Mouse (Mus musculus) small intestine, adult 2 months (tissue): Measurements from ENCODE around the gene Ruvbl1. TPM values are rescaled to one million over a fixed set of nuclear protein-coding genes. Genes with fewer than 3 reads are reported as not detected.

Source experiments
- H3K27ac ChIP-seq: fragments of 200-500 bp; 2 replicates; pipeline ENCODE4 v1.5.1; 2012; ENCODE audit warnings: low read depth, low read length, control low read depth, inconsistent platforms; ENCODE audit not compliant: insufficient read depth
- H3K27me3 ChIP-seq: fragments of 200-500 bp; 2 replicates; pipeline ENCODE4 v1.6.1; 2012; ENCODE audit warnings: mild to moderate bottlenecking, moderate library complexity, low read length, inconsistent platforms; ENCODE audit not compliant: control insufficient read depth, insufficient read depth
- H3K36me3 ChIP-seq: fragments of 200-500 bp; 2 replicates; pipeline ENCODE4 v1.6.1; 2012; ENCODE audit warnings: mild to moderate bottlenecking, low read length, control low read depth, inconsistent platforms; ENCODE audit not compliant: control insufficient read depth, insufficient read depth
- H3K4me1 ChIP-seq: fragments of 200-500 bp; 2 replicates; pipeline ENCODE4 v1.6.1; 2012; ENCODE audit warnings: low read length, inconsistent platforms, mixed read lengths; ENCODE audit not compliant: control insufficient read depth, insufficient read depth, insufficient read length
- H3K4me3 ChIP-seq: fragments of 200-500 bp; 2 replicates; pipeline ENCODE4 v1.5.1; 2012; ENCODE audit warnings: low read depth, mild to moderate bottlenecking, control low read depth, inconsistent platforms, low read length, moderate library complexity
- CTCF ChIP-seq: fragments of 200-500 bp; IDR thresholded peaks from 2 replicates; pipeline ENCODE4 v1.5.1; 2012; ENCODE audit warnings: low read depth, mild to moderate bottlenecking, control low read depth, inconsistent platforms, low read length, moderate library complexity, mixed read lengths; ENCODE audit not compliant: insufficient replicate concordance, insufficient read length; ENCODE audit errors: extremely low read depth
- POLR2A ChIP-seq: fragments of 200-500 bp; IDR thresholded peaks from 2 replicates; pipeline ENCODE4 v1.6.1; 2012; ENCODE audit warnings: low read depth, mild to moderate bottlenecking, control low read depth, inconsistent platforms, low read length, moderate library complexity
- WGBS: fragments of 180-500 bp; shearing (Covaris S2); methylation state at CpG from one replicate; pipeline ENCODE4 v1.1.7; 2018; 5-methylcytosine and 5-hydroxymethylcytosine counted together
- polyA plus RNA-seq: library from polyadenylated mRNA; depleted of rRNA; stranded (reverse); fragments of >200 nt; gene quantifications from 2 replicates; pipeline ENCODE4 v1.2.3, GENCODE M21; 2012; rRNA removed

The Ruvbl1 gene
- polyA plus RNA-seq, 1 experiment, result 12.1 TPM

DNA sequence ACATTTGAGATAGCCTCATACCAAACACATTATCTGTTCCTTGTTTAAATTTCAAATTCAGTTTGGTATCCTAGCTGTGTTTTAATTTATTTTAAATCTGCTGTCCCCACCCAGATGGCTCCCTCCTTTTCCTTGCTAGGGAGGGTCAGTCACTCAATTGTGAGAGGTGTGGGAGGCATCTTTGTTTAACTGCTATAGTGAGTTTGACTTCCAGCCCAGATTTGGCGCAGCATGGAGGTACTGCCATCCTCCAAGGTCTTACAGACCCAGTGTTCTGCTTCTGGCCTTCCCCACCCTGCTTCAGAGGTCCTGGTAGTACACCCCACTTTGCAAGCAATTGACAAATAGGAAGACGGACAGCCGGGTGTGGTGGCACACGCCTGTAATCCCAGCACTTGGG is 58.8 kb downstream of the Ruvbl1 start:
- no peaks in the 10 kb centered on the region for H3K36me3 ChIP-seq
- no peaks in the 10 kb centered on the region for H3K27me3 ChIP-seq
- no peak overlapping the region for H3K27ac ChIP-seq
- no peak for TF ChIP-seq POLR2A
- TF ChIP-seq CTCF, result no peak
- no peak overlapping the region for H3K4me3 ChIP-seq
- WGBS, result 86% methylated on average over 4 of the region's 4 CpGs
- H3K4me1 ChIP-seq, result no peaks in the 10 kb centered on the region; the same call in 1 of the 2 replicates

DNA sequence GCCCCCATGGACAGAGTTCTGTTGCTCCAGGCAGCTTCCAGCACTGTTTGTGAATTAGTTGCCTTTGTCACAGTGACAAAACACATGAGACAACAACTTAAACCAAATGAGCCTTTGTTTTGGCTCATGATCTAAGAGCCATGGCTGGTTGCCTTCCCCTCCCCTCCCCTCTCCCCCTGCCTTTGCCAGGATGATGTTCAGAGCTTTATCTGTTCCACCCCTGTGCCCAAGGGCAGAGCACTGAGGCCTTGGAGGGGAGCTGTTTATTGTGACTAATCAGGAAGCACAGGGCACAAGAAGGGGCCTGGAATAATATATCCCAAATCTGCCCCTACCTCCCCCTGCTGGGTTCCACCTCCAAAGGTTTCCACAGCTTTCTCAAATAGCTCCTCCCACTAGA is 65.1 kb downstream of the Ruvbl1 start:
- TF ChIP-seq CTCF (no peak), POLR2A (no peak)
- Histone ChIP-seq H3K4me3 (no peak overlapping the region), H3K36me3 (no peaks in the 10 kb centered on the region), H3K4me1 (no peaks in the 10 kb centered on the region), H3K27me3 (no peaks in the 10 kb centered on the region), H3K27ac (no peak overlapping the region)

GRCm38 (mm10) chr6:88540093-88540755 is 75.0 kb downstream of the Ruvbl1 start:
- Histone ChIP-seq H3K27ac (no peak overlapping the region), H3K27me3 (peaks cover 3% of the 10 kb centered on the region; the same call in 1 of the 2 replicates), H3K4me3 (no peak overlapping the region), H3K36me3 (no peaks in the 10 kb centered on the region), H3K4me1 (no peaks in the 10 kb centered on the region)
- TF ChIP-seq CTCF (no peak), POLR2A (no peak)
- 83% methylated on average over 2 of the region's 2 CpGs for WGBS

DNA sequence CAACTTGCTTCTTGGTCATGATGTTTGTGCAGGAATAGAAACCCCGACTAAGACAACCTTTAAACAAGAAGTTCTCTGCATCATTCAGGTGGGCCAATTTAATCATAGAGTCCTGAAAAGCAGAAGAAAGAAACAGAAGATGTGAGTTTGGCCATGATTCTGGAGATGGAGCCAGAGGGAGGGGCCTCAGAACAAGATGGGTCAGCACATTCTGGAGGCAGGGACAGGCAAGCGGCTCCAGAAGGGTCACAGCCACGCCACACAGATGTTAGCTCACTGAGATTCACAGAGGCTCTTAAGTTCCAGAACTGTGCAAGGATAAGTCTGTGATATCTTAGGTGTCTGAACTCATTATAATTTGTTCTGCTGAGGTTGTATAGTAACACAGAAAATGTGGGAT is 79.0 kb downstream of the Ruvbl1 start:
- WGBS, result 78% methylated on average over 3 of the region's 3 CpGs
- Histone ChIP-seq H3K36me3 (no peaks in the 10 kb centered on the region), H3K27me3 (peaks cover 3% of the 10 kb centered on the region; the same call in 1 of the 2 replicates), H3K27ac (no peak overlapping the region), H3K4me1 (no peaks in the 10 kb centered on the region), H3K4me3 (no peak overlapping the region)
- TF ChIP-seq CTCF, result no peak
- no peak for TF ChIP-seq POLR2A

DNA sequence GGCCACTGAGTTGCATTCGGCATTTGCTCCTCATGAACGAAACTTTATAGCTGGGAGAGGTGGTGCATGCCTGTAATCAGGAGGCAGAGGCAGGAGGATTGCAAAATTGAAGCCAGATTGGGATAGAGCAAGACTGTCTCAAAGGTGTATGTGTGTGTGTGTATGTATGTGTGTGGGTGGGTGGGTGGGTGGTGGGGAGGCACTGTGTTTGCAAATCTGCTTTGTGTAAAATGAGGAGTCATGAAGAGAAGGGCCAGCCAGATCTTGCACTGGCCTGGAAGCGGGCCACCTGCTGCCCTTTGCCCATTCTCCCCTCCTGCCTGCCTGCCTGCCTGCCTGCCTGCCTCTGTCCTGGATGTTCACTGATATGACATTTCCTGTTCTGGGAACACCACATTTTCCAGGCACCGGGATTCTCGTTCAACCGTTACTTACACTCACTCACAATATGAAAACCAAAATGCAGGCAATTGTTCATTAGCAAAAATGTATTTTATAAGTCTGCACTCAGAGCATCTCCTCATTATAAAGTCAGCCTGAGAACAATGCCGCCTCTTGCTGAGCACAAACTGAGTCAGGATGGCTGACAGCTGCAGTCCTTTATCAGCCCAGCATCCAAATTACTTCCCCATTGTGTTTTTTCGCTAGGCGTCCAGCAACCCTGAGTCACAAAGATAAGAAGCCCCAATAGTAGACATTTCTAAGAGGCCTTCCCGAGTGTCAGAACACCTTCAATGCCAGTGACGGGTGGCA is 79.6 kb downstream of the Ruvbl1 start:
- H3K4me1 ChIP-seq, result no peaks in the 10 kb centered on the region
- TF ChIP-seq CTCF (no peak), POLR2A (no peak)
- peaks cover 3% of the 10 kb centered on the region; the same call in 1 of the 2 replicates for H3K27me3 ChIP-seq
- no peaks in the 10 kb centered on the region for H3K36me3 ChIP-seq
- 16% methylated on average over 11 of the region's 11 CpGs for WGBS
- H3K27ac ChIP-seq, result no peak overlapping the region
- H3K4me3 ChIP-seq, result no peak overlapping the region

- 41% methylated on average over 10 of the region's 10 CpGs for WGBS
- no peak overlapping the region for H3K27ac ChIP-seq
- no peaks in the 10 kb centered on the region for H3K36me3 ChIP-seq
- no peak overlapping the region for H3K4me3 ChIP-seq
- H3K4me1 ChIP-seq, result no peaks in the 10 kb centered on the region
- TF ChIP-seq POLR2A (no peak), CTCF (no peak)
- peaks cover 3% of the 10 kb centered on the region; the same call in 1 of the 2 replicates for H3K27me3 ChIP-seq
Measured at GRCm38 (mm10) chr6:88545397-88545790, 80.2 kb downstream of the Ruvbl1 start.

Other genes starting within 250 kb of the Ruvbl1 start
- not detected in 2 replicates for gene Dnajb8, start 243.1 kb upstream of the Ruvbl1 start, polyA plus RNA-seq
- 8.9 and 15.8 TPM in 2 replicates for gene Eefsec, start 18.9 kb upstream of the Ruvbl1 start, polyA plus RNA-seq
- gene Sec61a1, start 53.5 kb downstream of the Ruvbl1 start, polyA plus RNA-seq, result 194 and 310 TPM in 2 replicates
- 0.05 and 0.06 TPM in 2 replicates for gene Kbtbd12, start 172.5 kb downstream of the Ruvbl1 start, polyA plus RNA-seq